Mouse (Mus musculus): Measurements from ENCODE around the gene Serpinb6a. TPM values are rescaled to one million over a fixed set of nuclear protein-coding genes. Genes with fewer than 3 reads are reported as not detected.

Gene Serpinb6a
- total RNA-seq (2023) = 10 to 100 TPM; 15.8 to 19.9 TPM

DNA sequence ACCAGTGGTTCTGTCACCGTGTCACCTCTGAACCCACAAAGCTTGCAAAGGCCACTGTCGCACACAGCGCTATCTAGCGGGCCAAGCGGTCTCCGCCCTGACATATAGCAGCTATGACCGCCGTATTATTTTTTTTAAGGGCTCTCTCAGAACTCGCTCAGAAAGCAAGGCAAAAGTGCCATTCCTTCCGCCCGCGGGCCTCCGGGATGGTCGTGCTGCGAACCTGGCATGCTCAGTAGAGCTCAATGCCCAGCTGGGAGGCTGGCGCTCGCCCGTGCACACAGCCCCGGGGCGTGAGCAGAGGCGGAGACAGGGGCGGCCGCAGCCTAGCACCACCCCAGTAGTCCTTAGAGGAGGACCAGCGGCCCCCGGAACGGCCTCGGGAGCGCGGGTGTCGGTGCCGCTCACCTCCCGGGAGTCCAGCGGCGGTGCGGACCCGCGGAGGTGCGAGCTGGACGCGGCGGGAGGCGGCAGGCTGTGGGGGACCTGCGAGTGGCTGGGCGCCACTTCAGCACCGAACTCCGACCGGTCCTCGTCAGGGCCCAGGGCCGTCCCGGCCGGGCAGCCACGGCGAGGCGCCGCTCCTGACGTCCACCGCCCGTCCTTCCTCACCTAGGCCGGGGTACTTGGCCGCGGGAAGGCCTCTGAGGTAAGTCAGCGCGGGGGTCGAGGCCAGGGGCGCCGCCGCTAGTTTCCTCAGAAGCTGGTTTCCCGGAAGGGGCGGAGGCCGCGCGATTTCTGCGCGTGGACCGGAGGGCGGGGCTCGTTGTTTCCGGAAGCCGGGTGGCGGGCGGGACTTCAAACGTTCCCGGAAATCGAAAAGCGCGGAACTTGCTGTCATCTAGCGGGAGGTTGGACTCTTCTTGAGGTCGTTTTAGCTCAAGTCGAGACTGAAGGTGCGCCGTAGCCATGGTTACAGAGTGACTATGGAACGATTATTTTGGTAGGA lies at the start of gene Serpinb6a, which contains the start of gene Ripk1:
Gene Serpinb6a (minus strand): TSS at position 737 of the 949 bp plus-strand sequence.
Gene Ripk1 (plus strand): TSS at position 306 of the 949 bp plus-strand sequence.

DNA sequence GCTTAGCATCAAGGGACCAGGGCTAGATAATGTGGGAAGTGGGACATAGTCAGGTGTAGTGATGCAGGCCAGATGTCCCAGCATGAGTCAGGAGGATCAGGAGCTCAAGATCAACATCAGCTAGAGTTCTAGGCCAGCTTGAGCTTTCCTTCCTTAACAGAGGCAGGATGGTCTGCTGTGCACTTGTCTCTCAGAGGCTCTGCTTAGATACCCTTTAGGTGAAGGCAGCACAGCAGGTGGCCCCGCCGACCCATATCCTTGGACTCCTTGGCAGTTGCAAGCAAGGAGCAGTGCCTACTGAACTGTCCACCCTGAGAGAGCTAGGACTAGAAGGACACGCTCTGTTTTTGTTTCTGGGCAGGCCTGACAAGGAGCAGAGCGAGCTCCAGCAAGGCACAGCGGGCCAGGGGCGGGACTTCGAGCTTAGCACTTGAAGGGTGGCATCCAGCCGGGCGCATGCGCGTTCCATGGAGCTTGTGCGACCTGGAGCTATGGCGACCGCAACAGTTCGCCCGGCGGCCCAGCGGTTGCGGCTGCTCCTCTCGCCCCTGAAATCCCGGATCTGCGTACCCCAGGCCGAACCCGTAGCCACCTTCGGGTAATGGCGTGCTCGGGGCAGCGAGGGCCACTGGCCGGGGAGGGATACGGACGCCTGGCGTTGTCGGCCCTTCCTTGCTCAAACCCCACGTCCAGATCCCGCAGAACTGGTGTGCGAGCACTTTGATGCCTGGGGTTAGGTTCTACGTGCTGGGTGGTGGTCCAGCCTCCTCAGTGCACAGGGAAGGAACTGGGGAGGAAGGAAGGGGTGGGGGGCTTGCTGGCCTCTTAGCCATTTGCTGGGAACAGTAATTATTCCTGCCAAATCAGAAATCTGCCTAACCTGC lies 34.8 kb upstream of the Serpinb6a start, which contains the start of gene Bphl:
Gene Bphl (plus strand): TSS at position 426 of the 884 bp plus-strand sequence.

DNA sequence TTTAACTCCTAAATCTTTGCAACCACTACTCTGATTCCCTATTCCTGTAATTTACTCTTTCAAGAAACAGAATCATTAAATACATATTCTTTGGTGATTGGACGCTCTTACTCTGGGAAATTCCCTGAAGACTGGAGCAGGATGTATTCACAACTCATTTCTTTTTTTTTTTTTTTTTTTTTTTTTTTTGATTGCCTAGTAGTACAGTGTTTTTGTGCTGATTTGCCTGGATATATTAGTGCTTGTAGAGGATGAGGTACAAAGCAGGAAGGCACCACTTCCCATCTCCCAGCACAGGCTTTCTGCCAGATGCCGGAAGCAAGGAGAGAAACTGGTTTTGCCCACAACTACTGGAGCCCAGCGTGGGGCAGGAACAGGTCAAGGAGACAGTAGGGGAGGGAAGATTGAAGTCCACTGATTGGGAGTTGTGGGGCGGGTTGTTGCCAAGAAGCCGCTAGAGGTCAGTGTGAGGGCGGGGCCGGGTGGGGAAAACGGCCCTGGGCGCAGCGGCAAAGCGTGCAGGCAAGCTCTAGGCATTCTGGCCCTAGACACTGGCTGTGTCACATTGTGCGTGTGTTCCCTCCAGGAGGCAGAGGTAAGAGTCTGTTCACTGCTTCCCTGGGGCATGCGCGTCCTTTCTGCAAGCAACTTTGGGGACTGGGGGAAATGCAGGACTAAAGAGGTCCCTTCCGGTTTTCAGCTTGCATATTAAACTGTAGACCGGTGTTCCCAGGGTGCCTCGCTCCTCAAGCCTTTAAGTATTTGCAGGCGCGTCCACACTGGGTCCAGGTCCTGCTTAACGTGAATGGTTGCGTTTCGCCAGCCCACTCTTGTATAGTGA lies 38.2 kb downstream of the Serpinb6a start, which contains the start of gene Nqo2:
Gene Nqo2 (plus strand): TSS at position 482 of the 841 bp plus-strand sequence.

GRCm38 (mm10) chr13:33905176-33905954 lies 97.2 kb downstream of the Serpinb6a start, which contains the start of gene Serpinb6c:
TSS of gene Serpinb6c (minus strand) at chr13:33905708.

Other genes with a start within 250 kb of the Serpinb6a start
- not detected for gene Serpinb6e, start 159.4 kb downstream of the Serpinb6a start, total RNA-seq (2023)
- gene Serpinb6c, start 97.1 kb downstream of the Serpinb6a start, total RNA-seq (2023) = not detected
- gene Nqo2, start 38.1 kb downstream of the Serpinb6a start, total RNA-seq (2023) = 10 to 100 TPM; 26.4 to 27.0 TPM
- 10 to 100 TPM; 55.3 to 64.7 TPM for gene Ripk1, start 431 bp downstream of the Serpinb6a start, total RNA-seq (2023)
- 10 to 100 TPM; 17.7 to 18.1 TPM for gene Bphl, start 34.8 kb upstream of the Serpinb6a start, total RNA-seq (2023)
- gene Tubb2a, start 75.2 kb upstream of the Serpinb6a start, total RNA-seq (2023) = 10 to 100 TPM; 16.2 to 17.5 TPM
- under 1 TPM; 0.26 to 0.53 TPM for gene Tubb2b, start 127.7 kb upstream of the Serpinb6a start, total RNA-seq (2023)
- gene Psmg4, start 160.2 kb upstream of the Serpinb6a start, total RNA-seq (2023) = 10 to 100 TPM; 17.6 to 21.5 TPM